Mouse (Mus musculus) brain, embryonic 14.5 days (tissue): ENCODE results near the gene Arfip1.

Experiments
- CTCF ChIP-seq: fragments of 200-500 bp; IDR thresholded peaks from 2 replicates; pipeline ENCODE4 v1.5.1; 2012; ENCODE audit warnings: inconsistent platforms, mild to moderate bottlenecking, moderate library complexity, borderline replicate concordance; ENCODE audit not compliant: insufficient read depth, insufficient read length; ENCODE audit errors: extremely low read depth
- POLR2A ChIP-seq: fragments of 200-500 bp; IDR thresholded peaks from 2 replicates; pipeline ENCODE4 v1.6.1; 2012; ENCODE audit warnings: mild to moderate bottlenecking, inconsistent platforms, borderline replicate concordance; ENCODE audit not compliant: poor library complexity, insufficient read depth, insufficient read length, severe bottlenecking; ENCODE audit errors: extremely low read depth

- TF ChIP-seq CTCF (no peak), POLR2A (no peak)
These were observed 114.3 kb downstream of the Arfip1 start for GRCm38 (mm10) chr3:84468111-84468453.
